Mouse (Mus musculus) cerebellum, postnatal 10 days (tissue): ENCODE measurements around the gene Gm42906.

Experiments
- DNase-seq, 2 experiments: peaks; one replicate each; pipeline ENCODE4 v3.0.0; 2021; ENCODE audit warnings: mixed read lengths in 2 of 2

The Gm42906 gene

GRCm38 (mm10) chr5:151393821-151394662 lies 33.9 kb downstream of the Gm42906 start:
- DNase-seq = peak; percentile 6 to 12

GRCm38 (mm10) chr5:151389827-151390226 lies 38.1 kb downstream of the Gm42906 start:
- DNase-seq = no peak

GRCm38 (mm10) chr5:151379896-151380295 lies 48.1 kb downstream of the Gm42906 start:
- no peak for DNase-seq

GRCm38 (mm10) chr5:151379210-151379609 lies 48.8 kb downstream of the Gm42906 start:
- DNase-seq = no peak

GRCm38 (mm10) chr5:151376931-151377330 lies 51.0 kb downstream of the Gm42906 start:
- DNase-seq = no peak

- DNase-seq = no peak
Observed at GRCm38 (mm10) chr5:151374825-151375224, 53.1 kb downstream of the Gm42906 start.

GRCm38 (mm10) chr5:151371130-151371529 lies 56.8 kb downstream of the Gm42906 start:
- DNase-seq = no peak

GRCm38 (mm10) chr5:151369306-151369721 lies 58.6 kb downstream of the Gm42906 start:
- DNase-seq = peak in 1 of 2 experiments; percentile 36

GRCm38 (mm10) chr5:151368395-151369190 lies 59.4 kb downstream of the Gm42906 start:
- DNase-seq = peak; percentile 99 to 100

- DNase-seq = peak; percentile 71 to 78
Observed at GRCm38 (mm10) chr5:151367881-151368394, 60.0 kb downstream of the Gm42906 start.

GRCm38 (mm10) chr5:151367317-151367716 lies 60.6 kb downstream of the Gm42906 start:
- DNase-seq = no peak

GRCm38 (mm10) chr5:151363343-151364000 lies 64.5 kb downstream of the Gm42906 start:
- DNase-seq = no peak

- DNase-seq = no peak
Observed at GRCm38 (mm10) chr5:151349616-151350015, 78.3 kb downstream of the Gm42906 start.

- no peak for DNase-seq
Observed at GRCm38 (mm10) chr5:151348418-151348817, 79.5 kb downstream of the Gm42906 start.

GRCm38 (mm10) chr5:151346626-151347025 lies 81.3 kb downstream of the Gm42906 start:
- peak; percentile 34 to 39 for DNase-seq

- DNase-seq = no peak
Observed at GRCm38 (mm10) chr5:151344737-151345136, 83.2 kb downstream of the Gm42906 start.

- no peak for DNase-seq
Observed at GRCm38 (mm10) chr5:151333686-151334085, 94.3 kb downstream of the Gm42906 start.

- no peak for DNase-seq
Observed at GRCm38 (mm10) chr5:151333191-151333594, 94.8 kb downstream of the Gm42906 start.

GRCm38 (mm10) chr5:151315804-151316597 lies 112.0 kb downstream of the Gm42906 start:
- no peak for DNase-seq

GRCm38 (mm10) chr5:151300286-151300685 lies 127.7 kb downstream of the Gm42906 start:
- no peak for DNase-seq

GRCm38 (mm10) chr5:151299576-151299975 lies 128.4 kb downstream of the Gm42906 start:
- DNase-seq = peak in 1 of 2 experiments; percentile 4

- no peak for DNase-seq
Observed at GRCm38 (mm10) chr5:151298371-151298770, 129.6 kb downstream of the Gm42906 start.
